Mouse (Mus musculus) cerebellum, postnatal 10 days (tissue): ENCODE results near the gene Angpt4.

Experiments used
- DNase-seq, 2 experiments: peaks; one replicate each; pipeline ENCODE4 v3.0.0; 2021; ENCODE audit warnings: mixed read lengths in 2 of 2

Gene Angpt4

GRCm38 (mm10) chr2:151910919-151911500, at the start of gene Angpt4:
Gene Angpt4, plus strand, starts transcription at chr2:151911210.
- no peak for DNase-seq

- peak in 1 of 2 experiments; percentile 31 for DNase-seq
Observed at GRCm38 (mm10) chr2:151862257-151862810, 48.7 kb upstream of the Angpt4 start.

GRCm38 (mm10) chr2:151864941-151865340, 46.1 kb upstream of the Angpt4 start:
- DNase-seq, result no peak

- peak; percentile 83 to 84 for DNase-seq
Observed at GRCm38 (mm10) chr2:151866487-151866886, 44.5 kb upstream of the Angpt4 start.

- no peak for DNase-seq
Observed at GRCm38 (mm10) chr2:151868196-151868595, 42.8 kb upstream of the Angpt4 start.

GRCm38 (mm10) chr2:151874551-151874950, 36.5 kb upstream of the Angpt4 start:
- DNase-seq, result peak; percentile 69 to 73

GRCm38 (mm10) chr2:151876012-151876485, 35.0 kb upstream of the Angpt4 start:
- peak; percentile 82 to 87 for DNase-seq

- DNase-seq, result no peak
Observed at GRCm38 (mm10) chr2:151878645-151879044, 32.4 kb upstream of the Angpt4 start.

GRCm38 (mm10) chr2:151879760-151880159, 31.2 kb upstream of the Angpt4 start:
- DNase-seq, result peak; percentile 56 to 63

GRCm38 (mm10) chr2:151891031-151891430, 20.0 kb upstream of the Angpt4 start:
- peak; percentile 51 to 73 for DNase-seq

GRCm38 (mm10) chr2:151893122-151893774, 17.8 kb upstream of the Angpt4 start:
- no peak for DNase-seq

GRCm38 (mm10) chr2:151894209-151894980, 16.6 kb upstream of the Angpt4 start:
- DNase-seq, result peak; percentile 41 to 56

GRCm38 (mm10) chr2:151895911-151896310, 15.1 kb upstream of the Angpt4 start:
- DNase-seq, result peak; percentile 48 to 53

- no peak for DNase-seq
Observed at GRCm38 (mm10) chr2:151898106-151898505, 12.9 kb upstream of the Angpt4 start.

- no peak for DNase-seq
Observed at GRCm38 (mm10) chr2:151900845-151901244, 10.2 kb upstream of the Angpt4 start.

- peak in 1 of 2 experiments; percentile 25 for DNase-seq
Observed at GRCm38 (mm10) chr2:151903267-151903666, 7.7 kb upstream of the Angpt4 start.

GRCm38 (mm10) chr2:151903933-151904332, 7.1 kb upstream of the Angpt4 start:
- peak; percentile 53 to 57 for DNase-seq

- DNase-seq, result peak; percentile 49 to 52
Observed at GRCm38 (mm10) chr2:151904636-151905035, 6.4 kb upstream of the Angpt4 start.

- no peak for DNase-seq
Observed at GRCm38 (mm10) chr2:151907020-151907419, 4.0 kb upstream of the Angpt4 start.

GRCm38 (mm10) chr2:151909386-151909785, 1.6 kb upstream of the Angpt4 start:
- no peak for DNase-seq

- DNase-seq, result no peak
Observed at GRCm38 (mm10) chr2:151910498-151910897, 512 bp upstream of the Angpt4 start.

- DNase-seq, result no peak
Observed at GRCm38 (mm10) chr2:151911751-151912150, 741 bp downstream of the Angpt4 start.

GRCm38 (mm10) chr2:151914120-151914519, 3.1 kb downstream of the Angpt4 start:
- no peak for DNase-seq
